Mouse (Mus musculus) 3134 (cell line): ENCODE results near the gene Cnga2.
"Not testable (repeated sequence)": the region's sequence is repeated elsewhere in the genome, so short reads cannot be mapped to it uniquely, and the experiment has no call there.

Source experiments
- DNase-seq: peaks from one replicate; pipeline ENCODE4 v3.0.0-alpha.2; 2011; ENCODE audit warnings: low spot score; ENCODE audit not compliant: insufficient read length; ENCODE audit errors: extremely low read depth

Gene Cnga2

GRCm38 (mm10) chrX:71991549-71991948 is at the start of gene Cnga2:
Cnga2 (plus strand) TSS chrX:71991849.
- DNase-seq, result no peak

DNA sequence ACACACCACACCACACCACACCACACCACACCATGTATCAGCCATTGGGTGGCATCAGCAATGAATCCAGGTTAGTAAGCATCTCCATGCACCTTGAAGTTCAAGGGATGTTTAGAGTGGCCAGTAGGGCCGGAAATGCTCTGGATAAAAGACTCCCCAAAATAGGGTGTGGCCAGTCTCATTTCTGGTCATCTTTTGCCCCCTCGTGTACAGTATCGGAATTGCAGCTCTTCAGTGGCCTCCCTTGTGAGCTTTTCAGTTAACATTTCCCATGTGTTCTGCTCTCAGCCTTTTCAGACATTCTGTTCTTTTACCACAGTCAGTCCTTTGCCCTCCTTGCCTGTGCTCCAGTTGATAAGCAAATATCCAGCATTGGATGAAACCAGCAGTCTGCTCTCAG is 45.0 kb upstream of the Cnga2 start:
- DNase-seq, result peak; percentile 6

DNA sequence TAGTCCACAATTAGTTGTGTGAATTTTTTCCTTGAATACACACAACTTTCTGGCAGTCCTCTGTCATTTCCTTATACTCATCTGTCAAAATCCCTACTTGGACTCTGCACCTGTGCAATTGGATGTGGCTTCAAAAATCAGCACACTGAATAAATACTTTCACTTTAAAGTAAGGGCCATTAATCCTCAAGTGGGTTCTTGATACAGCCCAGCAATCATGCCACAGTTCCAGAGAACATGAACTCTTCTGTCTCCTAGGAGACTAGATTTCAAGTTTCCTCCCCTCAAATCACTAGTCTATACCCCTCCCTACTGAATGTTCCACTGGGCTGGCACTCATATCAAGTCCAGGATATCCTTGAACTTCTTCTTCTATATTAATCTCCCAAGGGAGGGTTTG is 33.3 kb upstream of the Cnga2 start:
- DNase-seq, result no peak

DNA sequence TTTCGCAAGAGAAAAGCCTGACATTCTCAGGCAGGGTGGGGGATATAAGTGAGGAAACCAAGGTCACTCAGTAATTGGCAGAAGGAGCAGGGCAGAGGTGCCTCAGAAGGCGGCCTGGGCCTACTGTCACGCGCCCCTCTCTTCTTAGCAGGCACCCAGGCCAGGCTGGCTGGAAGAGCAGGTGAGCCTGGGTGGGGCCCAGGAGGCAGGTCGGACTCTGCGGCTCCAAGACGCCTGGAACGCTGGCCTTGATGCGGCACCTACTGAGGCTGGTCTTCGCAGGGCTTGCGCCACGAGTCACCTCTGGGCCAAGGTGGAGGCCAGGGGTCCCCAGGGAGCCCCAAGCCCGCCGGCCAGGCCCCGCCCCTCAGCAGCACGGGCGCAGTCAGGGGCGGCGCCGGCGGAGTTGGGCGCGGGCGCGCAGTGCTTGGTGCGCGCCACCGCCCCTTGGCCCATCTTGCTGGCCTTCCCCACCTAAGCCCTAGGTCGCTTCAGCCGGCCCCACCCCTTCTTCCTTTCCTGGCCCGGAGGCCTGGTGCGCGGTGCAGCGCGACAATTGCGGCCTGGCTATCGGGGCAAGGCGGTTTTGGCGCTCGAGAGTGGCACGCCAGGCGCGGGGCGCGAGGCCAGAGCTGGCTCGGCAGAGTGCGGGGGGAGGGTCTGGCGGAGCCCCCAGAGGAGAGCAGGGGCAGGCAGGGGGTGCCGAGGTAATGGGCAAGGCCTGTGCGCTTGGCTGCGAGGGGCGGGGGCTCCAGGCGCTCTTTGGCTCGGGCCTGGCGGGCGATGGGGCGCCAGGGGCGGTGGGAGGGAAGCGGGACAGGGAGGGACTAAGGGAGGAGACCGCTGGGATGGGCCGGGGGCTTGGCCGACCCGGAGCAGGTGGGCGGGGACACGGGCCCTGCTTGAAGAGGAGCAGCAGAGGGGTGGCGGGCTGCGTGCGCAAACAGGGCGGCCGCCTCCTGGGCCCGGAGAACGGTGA is 29.3 kb upstream of the Cnga2 start, which contains the start of gene Prrg3:
Prrg3 (plus strand) TSS at position 552 of the 979 bp plus-strand sequence.
- DNase-seq, result no peak

- DNase-seq, result no peak
These were observed 28.3 kb upstream of the Cnga2 start for GRCm38 (mm10) chrX:71963275-71963912.

- DNase-seq, result no peak
These were observed 23.4 kb upstream of the Cnga2 start for GRCm38 (mm10) chrX:71968216-71968615.

DNA sequence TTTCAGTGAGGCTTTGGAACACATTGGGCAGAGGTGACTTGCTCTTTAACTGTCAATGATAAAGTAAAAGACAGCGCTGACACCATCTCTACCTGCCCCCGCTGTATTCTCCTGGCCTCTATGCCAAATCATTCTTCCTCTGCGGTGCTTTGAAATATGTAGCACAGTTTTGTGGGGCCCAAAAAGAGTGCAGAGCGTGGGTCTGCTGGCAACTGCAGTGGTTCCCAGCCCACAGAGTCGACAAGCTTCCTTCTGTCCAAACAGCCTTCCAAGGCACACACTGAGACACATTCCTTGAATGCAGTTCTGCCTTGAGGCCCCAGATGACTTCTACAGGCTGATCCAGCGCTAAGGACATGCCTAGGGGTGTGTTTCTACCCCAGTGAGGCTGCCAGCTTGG is 22.8 kb upstream of the Cnga2 start:
- no peak for DNase-seq

DNA sequence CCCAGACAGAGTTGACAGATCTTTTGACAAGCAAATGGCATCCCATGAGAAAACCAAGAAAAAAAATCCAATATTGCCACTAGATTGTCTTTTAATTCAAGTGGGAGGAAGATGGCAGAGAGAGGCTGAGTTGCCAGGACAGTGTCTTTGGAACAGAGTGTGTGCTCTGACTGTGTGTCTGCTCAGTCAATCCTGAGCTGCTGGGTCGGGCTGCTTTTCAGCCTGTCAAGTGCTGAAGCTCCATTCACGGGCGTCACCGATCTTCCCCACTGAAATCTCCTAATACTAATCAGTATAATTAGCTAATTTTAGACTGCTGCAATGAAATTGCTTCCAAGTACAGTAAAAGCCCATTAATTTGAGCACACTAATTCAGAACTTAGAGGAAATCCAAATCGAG is 20.3 kb upstream of the Cnga2 start:
- DNase-seq, result no peak

- no peak for DNase-seq
These were observed 19.0 kb upstream of the Cnga2 start, which contains the start of gene Fate1 for GRCm38 (mm10) chrX:71972686-71973085. Fate1 (plus strand) TSS chrX:71972986.

DNA sequence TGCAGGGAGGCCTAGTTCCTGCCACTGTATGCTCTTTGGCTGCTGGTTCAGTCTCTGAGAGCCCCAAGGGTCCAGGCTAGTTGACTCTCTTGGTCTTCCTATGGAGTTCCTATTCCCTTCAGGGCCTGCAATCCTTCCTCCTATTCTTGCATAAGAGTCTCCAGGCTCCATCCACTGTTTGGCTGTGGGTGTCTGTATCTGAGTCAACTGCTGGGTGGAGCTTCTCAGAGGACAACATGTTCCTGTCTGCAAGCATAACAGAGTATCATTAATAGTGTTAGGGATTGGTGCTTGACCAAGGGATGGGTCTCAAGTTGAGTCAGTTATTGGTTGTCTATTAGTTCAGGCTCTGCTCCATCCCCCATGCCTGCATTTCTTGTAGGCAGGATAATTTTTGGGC is 14.0 kb upstream of the Cnga2 start:
- not testable (repeated sequence) for DNase-seq

DNA sequence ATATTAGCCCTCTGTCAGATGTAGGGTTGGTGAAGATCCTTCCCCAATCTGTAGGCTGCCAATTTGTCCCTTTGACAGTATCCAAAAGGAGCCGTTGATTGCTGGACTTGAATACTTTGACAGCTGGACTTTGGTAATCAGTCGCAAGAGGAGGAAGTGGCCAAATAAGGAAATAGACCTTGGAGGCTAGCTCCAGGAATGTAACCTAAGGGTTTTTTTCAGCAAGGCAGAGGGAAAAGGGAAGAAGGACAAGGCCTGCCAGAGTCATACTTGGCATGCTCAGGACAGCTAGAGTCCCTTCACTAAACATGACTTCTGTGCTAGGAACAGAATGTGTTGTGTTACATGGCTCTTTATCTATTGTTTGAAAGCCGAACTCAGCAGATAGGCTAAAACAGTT is 11.2 kb upstream of the Cnga2 start:
- no peak for DNase-seq

GRCm38 (mm10) chrX:71981322-71981721 is 10.3 kb upstream of the Cnga2 start:
- no peak for DNase-seq

GRCm38 (mm10) chrX:71983205-71983604 is 8.4 kb upstream of the Cnga2 start:
- DNase-seq, result no peak

DNA sequence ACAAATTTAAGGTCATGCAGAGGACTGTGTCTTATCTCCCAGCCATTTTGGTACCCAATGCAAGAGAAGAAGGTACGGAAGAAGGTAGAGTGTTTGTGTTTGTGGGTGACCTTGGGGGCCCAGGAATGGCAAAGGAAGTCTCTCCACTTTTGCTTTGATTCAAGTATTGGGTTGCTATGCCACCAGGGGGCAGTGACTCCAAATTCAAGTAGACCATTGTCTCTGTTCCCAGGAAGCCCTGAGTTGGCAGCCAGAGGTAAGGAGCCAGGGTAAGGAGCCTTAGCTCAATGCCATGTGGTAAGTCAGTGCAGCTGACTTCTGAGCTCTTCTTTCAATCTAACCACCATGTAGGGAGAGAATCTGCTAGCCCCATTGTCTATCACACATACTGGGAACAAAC is 7.9 kb upstream of the Cnga2 start:
- no peak for DNase-seq

GRCm38 (mm10) chrX:71995972-71996371 is 4.3 kb downstream of the Cnga2 start:
- DNase-seq, result no peak

- no peak for DNase-seq
These were observed 18.3 kb downstream of the Cnga2 start for GRCm38 (mm10) chrX:72009930-72010329.

DNA sequence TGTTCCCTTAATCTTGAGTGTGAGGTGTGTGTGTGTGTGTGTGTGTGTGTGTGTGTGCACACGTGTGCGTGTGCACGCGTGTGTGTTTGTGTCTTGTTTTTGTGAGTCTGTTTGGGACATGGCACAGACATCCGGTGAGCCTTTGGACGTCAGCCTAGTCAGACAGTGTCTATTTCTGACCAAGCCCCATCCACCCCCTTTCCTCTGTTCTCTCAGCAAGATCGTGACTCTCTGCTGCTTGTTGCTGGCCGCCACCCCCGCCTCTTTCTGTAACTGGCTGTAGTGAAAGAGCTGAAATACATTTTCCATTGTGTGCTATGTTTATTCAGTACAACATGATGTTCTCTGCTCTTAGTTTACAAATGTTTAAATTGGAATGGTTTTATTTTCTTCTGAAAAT is 20.6 kb downstream of the Cnga2 start:
- no peak for DNase-seq

GRCm38 (mm10) chrX:72012804-72013203 is 21.2 kb downstream of the Cnga2 start:
- no peak for DNase-seq

GRCm38 (mm10) chrX:72022241-72022640 is 30.6 kb downstream of the Cnga2 start:
- no peak for DNase-seq

GRCm38 (mm10) chrX:72022750-72023398 is 31.2 kb downstream of the Cnga2 start:
- no peak for DNase-seq

GRCm38 (mm10) chrX:72023542-72023941 is 31.9 kb downstream of the Cnga2 start:
- no peak for DNase-seq
